Mouse (Mus musculus) cortical plate, adult 2 months (tissue): ENCODE results near the gene Zfp605.

Source experiments
- CTCF ChIP-seq: fragments of 200-500 bp; IDR thresholded peaks from 2 replicates; pipeline ENCODE4 v1.5.1; 2011; ENCODE audit warnings: mild to moderate bottlenecking, control low read depth, low read length; ENCODE audit not compliant: insufficient read depth; ENCODE audit errors: extremely low read depth
- POLR2A ChIP-seq: fragments of 200-500 bp; IDR thresholded peaks from 2 replicates; pipeline ENCODE4 v1.6.1; 2011; ENCODE audit warnings: mild to moderate bottlenecking, low read length, control low read depth; ENCODE audit not compliant: insufficient read depth; ENCODE audit errors: extremely low read depth

DNA sequence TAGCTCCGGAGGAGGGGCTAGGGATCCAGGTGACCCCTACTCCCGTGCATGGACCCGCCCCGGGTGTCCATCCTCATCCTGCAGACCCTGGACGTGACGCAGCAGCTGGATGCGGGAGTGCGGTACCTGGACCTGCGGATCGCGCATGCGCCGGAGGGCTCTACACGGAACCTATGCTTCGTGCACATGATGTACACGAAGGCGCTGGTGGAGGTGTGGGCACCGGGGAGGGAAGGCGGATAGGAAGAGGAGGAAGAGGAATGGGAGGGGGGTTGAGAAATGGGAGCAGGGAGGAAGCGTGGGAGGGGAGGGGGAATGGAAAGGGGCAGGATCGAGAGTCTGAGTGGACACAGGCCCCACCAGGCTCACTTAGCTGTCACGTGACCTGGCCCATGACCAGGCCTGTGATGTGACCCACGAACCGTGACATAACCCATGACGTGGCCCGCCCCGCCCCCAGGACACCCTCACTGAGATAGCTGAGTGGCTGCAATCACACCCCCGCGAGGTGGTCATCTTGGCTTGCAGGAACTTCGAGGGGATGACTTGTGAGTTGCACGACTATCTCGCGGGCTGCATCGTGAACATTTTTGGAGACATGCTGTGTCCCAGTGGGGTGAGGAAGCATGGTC lies 8.1 kb upstream of the Zfp605 start:
- TF ChIP-seq CTCF (no peak), POLR2A (peak; percentile 52; the same call in 1 of the 2 replicates)
